Mouse (Mus musculus) thymus, adult 2 months (tissue): ENCODE measurements around the gene Lyrm1.

Experiments
- CTCF ChIP-seq: fragments of 200-500 bp; IDR thresholded peaks from 2 replicates; pipeline ENCODE4 v1.5.1; 2012; ENCODE audit warnings: mild to moderate bottlenecking, control low read depth, low read length, moderate library complexity, borderline replicate concordance; ENCODE audit not compliant: control insufficient read depth, poor library complexity, insufficient read depth; ENCODE audit errors: extremely low read depth
- POLR2A ChIP-seq: fragments of 200-500 bp; IDR thresholded peaks from 2 replicates; pipeline ENCODE4 v1.6.1; 2012; ENCODE audit warnings: mild to moderate bottlenecking, low read length, control low read depth, moderate library complexity; ENCODE audit not compliant: control insufficient read depth, poor library complexity, insufficient read depth; ENCODE audit errors: extremely low read depth

GRCm38 (mm10) chr7:119881229-119881628 lies 14.4 kb upstream of the Lyrm1 start:
- TF ChIP-seq CTCF (no peak), POLR2A (no peak)
